Mouse (Mus musculus): ENCODE data around the gene Ugt1a2.
"Not testable (repeated sequence)": the region's sequence is repeated elsewhere in the genome, so short reads cannot be mapped to it uniquely, and the experiment has no call there.

Gene Ugt1a2

DNA sequence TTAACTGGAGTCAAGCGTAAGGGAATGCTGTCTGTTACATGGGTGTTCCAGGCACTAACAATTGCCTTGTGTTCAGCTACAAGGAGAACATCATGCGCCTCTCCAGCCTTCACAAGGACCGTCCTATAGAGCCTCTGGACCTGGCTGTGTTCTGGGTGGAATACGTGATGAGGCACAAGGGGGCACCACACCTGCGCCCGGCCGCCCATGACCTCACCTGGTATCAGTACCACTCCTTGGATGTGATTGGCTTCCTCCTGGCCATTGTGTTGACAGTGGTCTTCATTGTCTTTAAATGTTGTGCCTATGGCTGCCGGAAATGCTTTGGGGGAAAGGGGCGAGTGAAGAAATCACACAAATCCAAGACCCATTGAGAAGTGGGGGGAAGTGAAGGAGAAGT, 17.6 kb downstream of the Ugt1a2 start:
- no peak for DNase-seq (ENCODE audit: low read depth)

DNA sequence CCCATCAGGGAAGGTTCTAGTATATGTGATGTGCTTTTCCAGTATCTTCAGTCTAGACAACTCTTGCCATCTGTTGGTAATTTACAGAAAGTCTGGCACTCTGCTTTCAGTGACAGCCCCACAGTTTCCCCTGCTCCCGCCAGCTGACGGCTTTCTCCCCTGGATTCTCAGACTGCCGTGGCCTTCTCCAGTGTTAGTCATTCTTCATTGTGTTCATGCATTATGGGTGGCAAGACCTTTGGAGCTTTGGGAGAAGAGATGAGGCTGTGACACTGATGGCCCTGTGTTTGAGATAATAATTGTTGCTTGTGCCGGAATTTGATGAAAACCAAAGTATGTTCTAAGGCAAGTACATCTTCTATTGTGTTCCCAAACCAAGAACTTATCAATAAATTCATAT, 18.2 kb downstream of the Ugt1a2 start:
- DNase-seq (ENCODE audit: low read depth) = no peak

DNA sequence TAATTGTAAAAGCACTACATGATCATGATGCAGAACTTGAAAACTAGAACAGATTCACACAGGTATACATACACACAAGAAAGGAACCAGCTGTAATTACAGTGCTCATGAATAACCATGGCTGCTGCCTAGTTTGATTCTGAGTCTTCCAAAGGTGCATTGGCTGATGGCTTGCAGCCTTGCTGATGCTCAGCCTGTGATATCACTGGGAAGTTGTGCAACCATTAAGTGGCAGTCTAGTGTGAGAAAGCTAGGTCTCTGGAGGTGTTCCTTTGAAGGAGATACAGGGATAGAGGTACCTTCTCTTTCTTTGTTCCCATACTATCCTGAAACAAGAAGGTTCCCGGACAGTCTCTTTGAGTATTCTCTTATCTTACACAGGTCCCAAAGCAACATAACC, 18.7 kb downstream of the Ugt1a2 start:
- no peak for DNase-seq (ENCODE audit: low read depth)

DNA sequence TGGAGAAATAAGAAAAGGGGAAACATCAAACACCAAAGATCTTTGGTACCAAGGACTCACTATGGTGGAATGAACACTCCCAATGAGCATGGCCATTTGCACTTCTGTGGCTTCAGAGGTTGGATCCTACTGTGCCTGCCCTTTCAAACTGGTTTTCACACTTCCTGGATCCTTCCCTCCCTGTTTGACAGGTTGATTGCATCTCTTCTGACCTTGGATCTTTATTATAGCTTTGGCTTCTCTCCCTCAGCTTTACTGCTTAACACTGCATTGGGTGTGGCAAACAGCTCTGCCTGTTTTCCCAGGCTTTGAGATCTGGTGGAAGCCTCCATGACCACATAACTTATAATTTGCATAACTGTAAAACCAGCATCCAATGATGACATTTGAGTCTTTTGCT, 19.9 kb downstream of the Ugt1a2 start:
- DNase-seq (ENCODE audit: low read depth) = no peak

DNA sequence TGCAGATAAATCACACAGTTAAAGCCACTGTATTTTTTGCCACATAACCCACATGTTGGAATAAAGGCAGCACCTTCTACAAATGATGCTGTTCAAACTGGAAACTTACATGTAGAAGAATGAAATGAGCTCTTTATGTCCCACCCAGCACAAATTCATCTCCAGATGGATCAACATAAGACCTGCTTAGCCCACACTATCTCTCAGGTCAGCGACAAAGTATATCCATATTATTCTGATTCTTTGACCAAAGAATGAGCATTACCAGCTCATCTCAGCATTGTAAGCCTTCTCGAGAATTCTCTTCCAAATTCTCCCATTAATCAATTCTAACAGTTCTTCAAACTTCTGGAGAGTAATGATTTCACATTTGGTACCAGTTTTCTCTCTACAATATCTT, 21.8 kb downstream of the Ugt1a2 start:
- no peak for DNase-seq (ENCODE audit: low read depth)

DNA sequence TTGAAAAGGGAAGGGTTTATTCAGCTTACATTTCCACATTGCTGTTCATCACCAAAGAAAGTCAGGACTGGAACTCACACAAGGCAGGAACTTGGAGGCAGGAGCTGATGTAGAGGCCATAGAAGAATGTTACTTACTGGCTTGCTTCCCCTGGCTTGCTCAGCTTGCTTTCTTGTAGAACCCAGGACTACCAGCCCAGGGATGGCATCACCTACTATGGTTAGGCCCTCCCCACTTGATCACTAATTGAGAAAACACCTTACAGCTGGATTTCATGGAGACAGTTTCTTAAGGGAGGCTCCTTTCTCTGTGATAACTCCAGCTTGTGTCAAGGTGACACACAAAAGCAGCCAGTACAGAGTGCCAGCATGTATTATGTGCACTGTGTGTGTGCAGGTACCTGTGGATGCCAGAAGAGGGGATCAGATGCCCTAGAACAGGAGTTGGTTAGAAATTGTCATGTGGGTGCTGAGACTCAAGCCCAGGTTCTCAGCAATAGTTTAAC, 22.7 kb downstream of the Ugt1a2 start:
- DNase-seq (ENCODE audit: low read depth) = not testable (repeated sequence)

DNA sequence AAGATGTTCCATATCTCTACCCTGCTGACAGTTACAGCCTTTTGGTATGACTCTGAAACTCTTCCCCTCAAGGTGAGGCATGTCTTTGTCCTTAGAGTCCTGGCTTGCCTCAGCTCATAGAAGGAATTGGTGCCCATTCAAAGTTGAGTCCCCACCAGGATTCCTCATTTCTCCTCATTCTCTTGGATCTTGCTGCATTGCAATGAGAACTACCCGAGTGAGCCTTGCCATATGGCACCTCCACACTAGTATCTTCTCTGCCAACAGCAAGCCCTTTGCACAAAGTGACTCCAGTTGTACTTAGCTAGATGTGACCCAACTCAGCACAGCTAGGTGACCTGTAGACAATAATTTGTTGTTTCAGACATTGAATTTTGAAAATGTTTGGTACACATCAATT, 23.2 kb downstream of the Ugt1a2 start:
- no peak for DNase-seq (ENCODE audit: low read depth)

DNA sequence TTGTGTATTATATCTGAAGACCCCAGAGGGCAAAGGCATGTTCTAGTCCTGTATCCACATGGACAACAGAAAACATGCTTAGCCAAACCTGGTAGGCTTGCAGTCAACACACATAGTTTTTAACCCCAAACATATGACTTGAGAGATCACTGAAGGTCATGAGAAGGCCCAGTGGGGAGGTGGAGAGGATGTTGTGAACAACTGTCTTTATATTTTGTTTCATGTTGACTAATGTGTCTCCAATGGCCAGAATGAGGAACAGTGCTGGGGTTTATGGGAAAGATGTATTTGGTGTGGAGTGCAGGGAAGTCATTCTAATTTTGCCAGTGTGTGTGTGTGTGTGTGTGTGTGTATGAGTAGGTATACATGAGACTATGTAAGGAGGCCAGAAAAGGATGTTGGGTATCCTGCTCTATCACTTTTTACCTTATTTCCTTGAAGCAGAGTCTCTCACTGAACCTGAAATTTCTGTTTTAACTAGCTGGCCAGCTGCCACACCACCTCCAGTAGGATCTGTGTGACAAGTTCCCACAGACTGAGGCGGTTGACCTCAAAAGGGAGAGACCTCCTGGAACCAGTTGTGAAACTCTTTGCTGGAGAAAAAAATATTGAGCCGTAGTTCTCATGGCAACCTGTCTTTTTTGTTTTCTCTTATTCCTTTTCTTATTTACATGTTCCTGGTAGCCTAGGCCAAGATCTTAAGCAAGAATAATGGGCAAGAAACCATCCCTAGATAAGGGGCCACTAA, 23.8 kb downstream of the Ugt1a2 start:
- no peak for DNase-seq (ENCODE audit: low read depth)

DNA sequence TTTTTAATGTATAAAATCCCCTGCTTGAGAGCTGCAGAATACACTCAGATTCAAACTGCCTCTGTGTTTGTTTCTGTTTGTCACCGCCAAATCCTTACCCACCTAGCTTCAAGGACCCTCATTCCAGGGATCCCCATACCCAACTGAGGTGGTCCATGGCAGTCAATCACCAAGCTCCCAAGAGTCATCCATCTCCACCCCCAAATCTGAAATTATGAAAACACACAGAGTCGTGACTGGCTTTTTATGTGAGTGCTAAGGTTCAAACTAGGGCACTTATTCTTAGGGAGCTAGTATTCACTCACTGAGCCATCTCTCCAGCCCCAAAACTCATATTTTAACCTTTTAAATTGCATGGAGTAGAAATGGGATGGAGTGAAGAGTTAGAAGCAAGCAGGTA, 24.9 kb downstream of the Ugt1a2 start:
- not testable (repeated sequence) for DNase-seq (ENCODE audit: low read depth)

DNA sequence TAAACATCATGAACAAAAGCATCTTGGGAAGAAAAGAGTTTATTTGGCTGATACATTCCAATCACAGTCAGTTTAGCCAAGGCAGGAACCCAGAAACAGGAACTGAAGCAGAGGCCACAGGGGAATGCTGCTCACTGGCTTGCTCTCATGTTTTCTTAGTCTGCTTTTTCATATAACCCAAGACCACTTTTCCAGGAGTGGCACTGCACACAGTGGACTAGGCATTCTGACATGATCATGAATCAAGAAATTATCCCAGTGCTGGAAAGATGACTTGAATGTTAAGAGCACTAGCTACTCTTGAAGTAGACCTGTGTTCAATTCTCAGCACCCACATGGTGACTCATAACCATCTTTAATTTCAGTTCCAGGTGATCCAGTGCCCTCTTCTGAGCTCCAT, 25.3 kb downstream of the Ugt1a2 start:
- DNase-seq (ENCODE audit: low read depth) = no peak

DNA sequence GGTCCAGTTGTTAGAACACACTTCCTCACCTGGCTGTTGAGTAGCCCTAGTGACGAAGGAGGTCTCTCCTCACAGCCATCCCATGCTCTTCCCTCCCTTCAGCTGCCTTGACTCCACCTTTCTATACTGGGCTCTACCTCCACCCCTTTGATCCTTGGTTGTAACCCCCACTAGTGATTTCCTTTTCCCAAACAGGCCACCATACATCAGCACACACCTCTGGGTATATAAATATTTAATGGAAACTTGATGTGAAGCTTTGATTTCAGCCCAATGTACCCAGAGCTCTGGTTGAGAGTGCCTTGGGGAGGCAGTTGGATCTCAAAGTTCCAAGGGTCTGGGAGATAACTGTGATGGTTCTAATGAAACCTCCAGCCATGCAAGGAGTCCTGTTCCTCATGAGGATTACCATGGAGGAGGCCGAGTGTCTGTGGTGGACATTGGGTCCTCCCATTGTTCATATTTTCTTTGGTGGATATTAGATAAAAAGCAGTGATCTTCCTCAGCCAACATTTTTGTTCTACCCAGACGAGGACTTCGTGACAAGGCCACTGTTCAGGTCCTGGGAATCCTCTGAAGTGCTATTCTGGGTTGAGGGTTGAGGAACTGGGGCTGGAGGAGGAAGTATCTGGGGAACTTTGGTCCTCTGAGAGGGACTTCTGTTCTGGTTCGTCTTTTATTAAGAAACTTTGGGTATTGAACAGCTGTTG, 26.4 kb downstream of the Ugt1a2 start, which contains the start of gene Mroh2a:
TSS of gene Mroh2a (plus strand) at position 317 of the 710 bp plus-strand sequence.
- DNase-seq (ENCODE audit: low read depth) = no peak

DNA sequence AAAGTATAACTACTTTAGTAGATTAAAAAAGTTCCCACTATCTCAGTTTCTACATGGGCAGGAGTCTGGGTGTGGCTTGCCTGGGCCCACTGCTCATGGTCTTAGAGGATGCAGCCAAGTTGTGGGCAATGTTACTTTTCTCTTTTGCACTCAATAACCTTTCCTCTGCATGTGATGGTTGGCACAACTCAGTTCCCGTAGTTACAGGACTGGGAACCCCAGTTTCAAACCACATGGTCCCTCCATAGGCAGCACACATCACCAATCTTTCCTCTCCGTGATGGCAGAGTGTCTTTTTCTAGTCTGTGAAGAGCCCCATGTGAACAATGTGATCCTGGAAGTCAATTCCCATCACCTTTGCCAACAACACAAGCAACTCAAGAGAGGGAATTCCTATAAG, 27.1 kb downstream of the Ugt1a2 start:
- no peak for DNase-seq (ENCODE audit: low read depth)

DNA sequence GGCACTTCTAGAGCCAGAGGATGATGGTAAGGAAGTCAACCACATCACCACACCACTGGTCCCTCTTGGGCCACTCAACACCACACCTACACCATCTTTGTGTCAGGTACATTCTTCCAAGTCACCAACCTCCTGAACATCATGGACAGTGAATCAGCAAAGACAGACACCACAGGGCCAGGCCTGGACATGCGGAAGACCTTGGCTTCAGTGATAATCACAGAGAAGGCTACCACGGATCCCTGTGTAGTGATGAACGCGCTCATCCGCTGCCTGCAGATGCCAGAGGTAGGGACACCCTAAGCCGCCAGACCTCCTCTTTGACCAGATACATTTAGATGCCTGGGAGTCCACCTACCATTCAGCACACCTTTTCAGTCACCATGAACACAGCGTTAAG, 27.7 kb downstream of the Ugt1a2 start:
- no peak for DNase-seq (ENCODE audit: low read depth)

DNA sequence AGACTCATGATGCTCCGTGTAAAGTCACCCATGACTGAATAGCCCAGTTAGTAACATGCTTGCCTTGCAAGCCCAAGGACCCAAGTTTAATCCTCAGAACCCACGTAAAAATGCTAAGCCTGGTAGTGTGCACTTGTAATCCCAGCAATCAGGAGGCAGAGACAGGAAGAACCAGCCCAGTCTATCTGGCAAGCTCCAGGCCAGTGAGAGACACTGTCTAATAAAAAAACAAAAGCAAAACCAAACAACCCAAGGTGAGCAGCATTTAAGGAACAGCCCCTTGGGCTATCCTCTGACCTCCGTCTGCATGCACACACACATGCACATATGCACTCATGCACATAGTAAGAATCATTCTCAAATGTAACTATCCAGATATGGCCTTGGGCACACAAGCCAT, 29.2 kb downstream of the Ugt1a2 start:
- no peak for DNase-seq (ENCODE audit: low read depth)

DNA sequence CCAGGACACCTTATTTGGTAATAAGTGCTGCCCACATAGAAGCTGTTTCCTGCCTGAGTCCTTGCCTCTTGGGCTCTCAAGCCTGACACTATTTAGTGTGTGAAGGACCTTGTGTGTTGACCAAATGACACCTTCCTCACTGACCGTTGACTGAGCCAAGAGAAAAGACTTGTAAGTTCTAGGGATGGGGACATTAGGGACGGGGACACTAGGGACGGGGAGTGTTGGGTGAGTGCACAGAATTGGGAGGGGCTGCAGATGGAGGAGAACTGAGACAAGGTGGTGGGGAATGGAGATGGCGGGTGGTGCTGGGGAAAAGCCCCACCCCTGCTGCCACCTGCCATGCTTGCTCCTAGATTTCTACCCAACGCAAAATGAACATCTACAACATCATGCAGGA, 29.6 kb downstream of the Ugt1a2 start:
- no peak for DNase-seq (ENCODE audit: low read depth)

DNA sequence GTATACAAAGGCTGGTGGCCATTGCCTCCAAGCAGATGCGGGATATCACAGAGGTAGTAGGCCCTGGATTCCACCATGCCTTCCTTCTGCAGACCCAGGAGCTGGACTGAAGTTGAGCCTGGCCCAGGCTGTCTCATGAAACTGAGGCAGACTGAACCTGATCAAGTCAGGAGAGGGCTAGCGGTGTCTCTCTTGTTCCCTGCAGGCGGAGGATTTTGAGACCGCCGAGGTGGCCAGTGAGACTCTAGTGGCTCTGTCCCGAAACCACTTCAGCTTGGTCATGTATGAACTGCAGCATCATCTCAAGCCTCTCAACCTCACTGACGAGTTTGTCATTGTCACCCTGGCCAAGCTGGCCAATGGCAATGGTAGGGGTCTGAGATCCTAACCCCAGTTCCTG, 30.0 kb downstream of the Ugt1a2 start:
- DNase-seq (ENCODE audit: low read depth) = no peak

DNA sequence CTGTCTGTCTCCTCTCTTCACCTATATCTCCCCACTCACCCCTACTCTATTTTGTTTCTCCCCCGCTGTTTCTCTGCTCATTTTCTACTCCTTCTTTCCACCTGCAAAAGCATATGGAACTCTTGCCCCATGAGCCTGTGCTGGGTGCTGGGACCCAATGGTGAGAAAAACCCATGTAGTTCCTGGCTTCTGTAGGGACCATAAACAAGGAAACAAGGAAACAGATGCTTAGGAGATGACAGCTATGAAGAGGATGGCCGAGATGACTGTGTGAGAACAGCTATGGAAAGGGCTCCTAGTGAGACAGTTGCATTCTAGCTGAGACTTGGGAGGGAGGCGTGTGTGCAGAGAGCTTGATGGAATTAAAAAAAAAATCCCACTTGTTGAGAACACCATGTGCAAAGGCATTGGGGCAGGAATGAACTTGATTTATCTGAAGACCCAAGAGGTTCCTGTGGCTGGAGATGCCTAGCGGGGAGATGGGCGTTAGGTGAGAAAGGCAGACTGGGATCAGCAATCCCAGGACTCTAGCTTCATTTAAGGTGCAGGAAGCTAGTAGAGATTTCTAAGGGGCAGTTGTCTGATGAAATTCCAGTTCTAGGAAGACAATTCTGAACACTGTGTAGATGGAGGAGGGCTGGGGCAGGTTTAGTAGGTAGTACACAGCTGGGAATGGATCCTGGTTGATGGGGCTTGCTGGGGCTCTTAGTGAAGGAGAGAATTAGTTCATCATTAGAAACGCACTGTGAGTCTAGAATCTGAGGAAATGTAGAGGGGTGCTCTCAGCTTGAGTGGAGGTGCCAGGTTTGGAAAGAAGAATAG, 30.8 kb downstream of the Ugt1a2 start:
- DNase-seq (ENCODE audit: low read depth) = no peak

DNA sequence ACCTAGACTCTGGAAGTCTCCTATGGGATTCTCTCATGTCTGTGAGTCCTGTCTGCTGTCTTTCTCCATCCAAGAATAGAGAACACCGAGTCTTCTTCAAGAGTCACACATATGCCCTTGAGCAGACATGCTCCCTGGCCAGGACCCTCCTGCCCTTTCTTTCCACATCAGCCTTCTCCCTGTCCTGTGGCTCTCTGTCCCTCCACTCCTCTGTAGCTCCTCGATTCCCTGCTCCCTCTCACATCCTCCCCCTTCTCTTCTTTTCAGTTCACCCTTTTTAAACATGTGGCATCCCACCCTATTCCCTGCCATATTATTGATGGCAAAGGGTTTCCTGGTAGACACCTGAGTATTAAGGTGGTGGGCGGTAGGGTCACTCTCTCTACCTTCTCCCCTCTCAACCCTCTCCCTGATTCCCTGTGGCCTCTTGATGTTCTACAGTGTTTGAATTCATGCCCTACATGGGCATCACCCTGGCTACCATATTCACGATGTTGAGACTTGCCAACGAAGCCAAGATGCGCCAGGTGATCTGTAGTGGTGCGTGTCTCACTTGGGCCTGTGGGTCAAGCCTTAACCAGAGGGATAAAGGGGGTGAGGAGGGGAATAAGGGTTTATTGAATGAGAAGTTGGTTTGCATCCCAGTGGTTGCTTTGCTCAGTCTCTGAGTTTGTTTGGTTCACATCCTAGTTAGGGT, 31.6 kb downstream of the Ugt1a2 start:
- no peak for DNase-seq (ENCODE audit: low read depth)

DNA sequence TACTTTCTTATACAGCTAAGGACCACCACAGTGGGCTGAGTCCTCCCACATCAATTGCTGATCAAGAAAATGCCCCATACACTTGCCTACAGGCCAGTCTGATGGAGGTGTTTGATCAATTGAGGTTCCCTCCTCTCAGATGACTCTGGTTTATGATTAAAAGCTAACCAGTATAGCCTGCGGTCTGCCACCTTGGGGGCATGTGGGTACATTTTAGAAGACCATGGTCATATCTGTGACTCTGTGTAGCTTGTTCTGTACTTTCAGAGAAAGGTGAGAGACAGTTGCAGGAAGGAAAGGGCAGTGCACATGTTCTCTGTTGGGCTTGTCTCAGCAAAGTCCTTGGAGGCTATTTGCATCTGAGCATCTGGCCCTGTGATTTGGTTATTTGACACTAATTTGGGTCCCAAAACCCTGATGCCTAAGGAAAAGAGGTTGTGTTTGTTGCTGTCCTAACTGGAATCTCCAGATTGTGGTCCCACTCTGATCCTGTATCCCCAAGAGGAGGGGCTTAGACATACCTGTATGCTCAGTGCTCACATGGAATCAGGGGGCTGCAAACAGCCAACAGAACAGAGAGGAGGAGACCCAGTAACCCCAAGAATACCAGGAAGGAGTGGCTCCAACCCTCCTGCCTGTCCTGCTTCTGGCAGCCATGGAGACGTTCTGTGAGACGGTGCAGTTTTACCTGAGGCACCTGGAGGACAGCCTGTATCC, 32.4 kb downstream of the Ugt1a2 start:
- DNase-seq (ENCODE audit: low read depth) = no peak

DNA sequence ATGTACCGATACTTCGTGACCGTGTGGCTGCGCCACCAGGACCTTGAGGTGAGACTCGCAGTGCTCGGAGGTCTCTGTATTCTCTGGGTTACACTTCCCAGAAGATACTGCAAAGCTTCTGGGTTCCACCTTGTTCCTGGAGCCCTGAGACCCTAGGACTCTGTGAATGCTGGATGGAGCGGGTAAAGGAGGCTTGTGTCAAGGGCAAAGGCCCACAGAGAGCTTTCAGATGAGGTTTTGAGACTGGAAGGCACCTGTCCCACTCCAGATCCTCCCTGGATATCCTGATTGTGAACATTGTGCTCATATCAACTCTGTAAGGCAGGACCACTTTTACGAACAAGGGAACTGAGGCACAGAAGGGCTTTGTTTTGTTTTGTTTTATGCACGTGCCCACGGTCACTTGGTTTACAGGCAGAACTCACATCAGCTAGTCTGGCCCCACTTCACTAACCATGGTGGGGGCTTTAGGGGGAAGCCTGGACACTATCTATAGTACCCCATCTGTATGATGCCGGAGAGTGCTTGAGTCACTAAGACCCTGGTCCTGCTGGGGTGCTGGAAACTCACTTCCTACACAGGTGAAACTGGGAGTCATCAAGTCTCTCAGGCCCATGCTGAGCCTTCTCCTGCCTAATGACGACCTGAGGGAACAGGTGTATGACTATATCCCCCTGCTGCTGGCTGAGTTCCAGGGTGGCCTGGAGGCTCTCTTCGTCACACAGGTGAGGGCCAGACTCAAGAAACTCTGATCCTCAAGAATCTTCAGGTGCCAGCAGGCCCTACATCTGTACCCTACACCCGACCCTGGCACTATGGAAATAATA, 33.2 kb downstream of the Ugt1a2 start:
- no peak for DNase-seq (ENCODE audit: low read depth)

DNA sequence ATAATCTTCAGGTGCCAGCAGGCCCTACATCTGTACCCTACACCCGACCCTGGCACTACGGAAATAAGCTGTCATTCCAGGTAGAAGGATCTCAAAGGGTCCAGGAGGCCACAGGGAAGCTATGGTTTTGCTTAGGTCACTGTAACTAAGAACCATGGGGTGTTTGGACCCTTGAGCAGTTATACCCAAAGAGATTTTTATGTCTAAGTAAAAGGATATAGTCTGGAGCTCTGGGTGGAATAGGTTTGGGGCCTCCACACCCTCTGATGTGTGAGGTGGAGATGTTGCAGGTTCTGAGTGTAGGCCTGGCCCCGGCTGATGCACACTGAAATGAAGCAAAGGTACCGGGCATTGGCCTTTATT, 33.8 kb downstream of the Ugt1a2 start:
- DNase-seq (ENCODE audit: low read depth) = no peak

All from c-Kit-positive CD71-positive TER-119-negative erythroid progenitor cells, embryonic 14.5 days (primary cell).